Mouse (Mus musculus): Measurements from ENCODE around the gene Rab40c. TPM values are rescaled to one million over a fixed set of nuclear protein-coding genes. Genes with fewer than 3 reads are reported as not detected.

Gene Rab40c
- polyA plus RNA-seq, 1 experiment from 2014 or later: 37.9 TPM

- no peaks in the 10 kb centered on the region for H3K9me3 ChIP-seq (replicated peaks)
- H3K27me3 ChIP-seq (ENCODE audit: low read depth, poor library complexity, severe bottlenecking): no peaks in the 10 kb centered on the region
- WGBS: 98% methylated on average over 6 of the region's 6 CpGs
- peaks cover 65% of the 10 kb centered on the region for H3K4me1 ChIP-seq
- peaks cover 75% of the 10 kb centered on the region for H3K36me3 ChIP-seq
- H3K27ac ChIP-seq: no peak overlapping the region
- no peak for DNase-seq (ENCODE audit: low spot score)
- H3K4me3 ChIP-seq: 0 out of 2 replicates have a peak overlapping the region, but pooled peaks have one; percentile 6
Observed at GRCm38 (mm10) chr17:25840519-25840918, 79.0 kb downstream of the Rab40c start.

GRCm38 (mm10) chr17:25839455-25840235, 79.9 kb downstream of the Rab40c start:
- WGBS: 84% methylated on average over 14 of the region's 14 CpGs
- Histone ChIP-seq H3K4me1 (peaks cover 70% of the 10 kb centered on the region), H3K36me3 (peaks cover 79% of the 10 kb centered on the region)

DNA sequence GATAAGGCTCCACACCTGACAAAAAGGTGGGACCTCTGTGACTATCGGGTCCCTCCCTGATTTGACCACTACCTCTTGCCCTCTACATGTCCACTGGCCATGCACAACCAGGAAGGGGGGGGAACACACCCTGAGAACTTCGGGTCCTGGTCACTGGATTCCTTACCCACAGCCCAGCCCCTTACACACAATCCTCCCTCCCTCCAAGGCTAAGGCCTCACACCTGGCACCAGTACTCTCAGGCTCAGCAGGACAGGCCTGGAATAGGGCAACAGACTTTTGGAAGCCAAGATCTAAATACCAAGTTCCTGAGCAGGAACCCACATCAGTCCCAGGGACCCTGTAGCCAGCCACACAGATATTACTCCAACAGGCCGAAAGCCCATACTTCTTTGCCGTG, 80.6 kb downstream of the Rab40c start:
- Histone ChIP-seq H3K9me3 (replicated peaks) (no peaks in the 10 kb centered on the region), H3K27ac (no peak overlapping the region), H3K36me3 (peaks cover 83% of the 10 kb centered on the region), H3K4me1 (peaks cover 73% of the 10 kb centered on the region), H3K27me3 (ENCODE audit: low read depth, poor library complexity, severe bottlenecking) (no peaks in the 10 kb centered on the region), H3K4me3 (no peak overlapping the region)
- DNase-seq (ENCODE audit: low spot score): no peak
- 89% methylated on average over 4 of the region's 4 CpGs for WGBS

More at GRCm38 (mm10) chr17:25839455-25840235, 79.9 kb downstream of the Rab40c start:
- DNase-seq (ENCODE audit: low spot score): no peak
- Histone ChIP-seq H3K4me3 (no peak overlapping the region), H3K27me3 (ENCODE audit: low read depth, poor library complexity, severe bottlenecking) (no peaks in the 10 kb centered on the region), H3K27ac (no peak overlapping the region), H3K9me3 (replicated peaks) (no peaks in the 10 kb centered on the region)

- Histone ChIP-seq H3K27ac (no peak overlapping the region), H3K4me3 (peak overlapping the region; percentile 77), H3K4me1 (peaks cover 67% of the 10 kb centered on the region), H3K36me3 (peaks cover 75% of the 10 kb centered on the region), H3K27me3 (ENCODE audit: low read depth, poor library complexity, severe bottlenecking) (no peaks in the 10 kb centered on the region), H3K9me3 (replicated peaks) (no peaks in the 10 kb centered on the region)
- no peak for DNase-seq (ENCODE audit: low spot score)
- WGBS: 61% methylated on average over 3 of the region's 3 CpGs
Observed at GRCm38 (mm10) chr17:25837533-25837932, 82.0 kb downstream of the Rab40c start.

DNA sequence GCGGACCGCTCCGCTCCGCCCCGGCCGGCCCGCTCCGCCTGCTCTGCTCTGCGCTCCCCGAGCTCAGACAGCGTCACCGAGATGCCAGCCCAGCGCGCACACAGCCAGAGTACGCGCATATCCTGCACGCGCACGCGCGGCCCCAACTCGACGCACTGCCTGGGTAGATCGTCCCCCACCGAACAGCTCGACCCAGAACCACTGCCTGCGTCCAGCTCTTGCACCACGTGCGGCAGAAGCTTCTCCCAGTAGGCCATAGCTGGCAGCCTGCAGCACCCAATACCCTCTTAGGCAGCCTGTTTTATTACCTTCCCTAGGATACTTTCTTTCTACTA, 82.5 kb downstream of the Rab40c start, which contains the start of gene Rhbdl1:
TSS of gene Rhbdl1 (minus strand) at position 220 of the 335 bp plus-strand sequence.
- Histone ChIP-seq H3K9me3 (replicated peaks) (no peaks in the 10 kb centered on the region), H3K36me3 (peaks cover 71% of the 10 kb centered on the region), H3K27ac (peak within 1 kb of the TSS; percentile 79), H3K4me1 (peaks cover 65% of the 10 kb centered on the region), H3K4me3 (peak within 1 kb of the TSS; percentile 77), H3K27me3 (ENCODE audit: low read depth, poor library complexity, severe bottlenecking) (no peaks in the 10 kb centered on the region)
- WGBS: 2% methylated on average over 29 of the region's 29 CpGs
- DNase-seq (ENCODE audit: low spot score): peak; percentile 77

DNA sequence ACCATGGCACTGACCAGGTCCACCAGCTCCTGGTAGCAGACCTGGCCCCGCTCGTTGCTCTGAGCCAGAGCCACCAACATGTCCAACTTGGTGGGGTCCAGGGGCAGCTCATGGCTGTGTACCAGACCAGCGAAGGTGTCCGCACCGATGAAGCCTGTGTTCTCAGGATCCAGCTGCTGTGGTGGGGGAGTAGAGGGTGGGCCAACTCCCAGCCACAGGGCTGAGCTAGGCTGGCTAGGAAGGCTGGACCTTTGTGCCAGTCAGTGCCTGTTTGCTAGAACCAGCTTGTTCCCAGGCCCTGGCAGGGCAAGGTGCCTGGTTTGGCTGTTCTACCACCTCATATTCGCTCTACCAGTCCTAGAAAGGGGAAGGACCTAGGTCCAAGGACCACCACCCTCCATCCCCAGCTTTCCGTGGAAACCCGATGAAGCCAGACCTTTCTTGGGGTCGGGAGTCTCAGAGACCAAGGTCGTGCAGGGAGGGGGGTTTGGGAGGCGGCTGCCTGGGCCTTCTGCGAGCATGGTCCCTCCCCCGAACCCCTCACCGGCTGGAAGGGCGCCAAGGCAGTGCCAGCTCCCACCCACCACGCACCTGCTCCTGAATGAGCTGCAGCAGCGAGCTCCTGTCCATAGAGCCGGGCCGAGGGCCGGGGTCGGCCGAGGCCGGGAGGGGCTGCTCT, 83.0 kb downstream of the Rab40c start:
- DNase-seq (ENCODE audit: low spot score): no peak
- H3K27ac ChIP-seq: peak overlapping the region; percentile 79
- peaks cover 71% of the 10 kb centered on the region for H3K36me3 ChIP-seq
- no peaks in the 10 kb centered on the region for H3K27me3 ChIP-seq (ENCODE audit: low read depth, poor library complexity, severe bottlenecking)
- WGBS: 25% methylated on average over 23 of the region's 23 CpGs
- no peaks in the 10 kb centered on the region for H3K9me3 ChIP-seq (replicated peaks)
- H3K4me3 ChIP-seq: peak overlapping the region; percentile 77
- peaks cover 70% of the 10 kb centered on the region for H3K4me1 ChIP-seq

DNA sequence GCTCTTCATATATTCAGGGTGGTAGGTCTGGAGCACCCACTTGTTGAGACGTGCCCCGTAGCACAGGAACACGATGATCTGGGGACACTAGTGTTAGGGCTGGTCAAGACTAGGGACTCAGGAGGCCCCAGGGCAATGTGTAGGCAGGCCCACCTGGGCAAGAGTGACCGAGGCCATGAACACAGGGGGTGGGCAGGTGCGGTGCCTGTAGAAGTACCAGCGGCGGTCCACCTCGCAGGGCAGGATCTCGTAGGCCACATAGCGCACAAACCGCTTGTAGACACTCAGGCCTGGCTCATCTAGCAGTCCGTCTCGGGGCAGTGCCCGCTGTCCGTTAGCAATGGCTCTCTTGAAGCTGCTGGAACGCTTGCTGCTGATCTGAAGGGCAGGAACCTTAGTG, 83.7 kb downstream of the Rab40c start:
- peaks cover 71% of the 10 kb centered on the region for H3K36me3 ChIP-seq
- WGBS: 92% methylated on average over 16 of the region's 16 CpGs
- peak overlapping the region; percentile 79; the same call in 1 of the 2 replicates for H3K27ac ChIP-seq
- peaks cover 77% of the 10 kb centered on the region for H3K4me1 ChIP-seq
- DNase-seq (ENCODE audit: low spot score): no peak
- H3K4me3 ChIP-seq: peak overlapping the region; percentile 77
- no peaks in the 10 kb centered on the region for H3K27me3 ChIP-seq (ENCODE audit: low read depth, poor library complexity, severe bottlenecking)
- H3K9me3 ChIP-seq (replicated peaks): no peaks in the 10 kb centered on the region

DNA sequence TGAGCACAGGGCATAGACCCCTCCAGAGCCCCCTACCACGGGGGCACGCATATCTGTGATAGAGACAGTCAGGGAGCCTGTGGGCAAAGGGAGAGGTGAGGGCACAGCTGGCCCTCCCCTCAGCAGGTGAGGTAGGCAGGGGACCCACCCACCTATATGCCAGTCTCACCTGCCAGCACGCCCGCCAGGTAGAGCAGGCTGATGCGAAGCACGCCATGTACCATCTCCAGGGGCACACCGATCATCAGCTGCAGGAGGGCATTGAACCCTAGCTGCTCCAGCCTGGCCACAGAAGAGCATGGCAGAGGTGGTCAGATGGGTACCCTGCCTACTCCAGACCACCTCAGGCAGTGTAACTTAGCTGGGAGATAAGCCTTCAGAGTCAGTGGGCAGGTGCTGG, 84.2 kb downstream of the Rab40c start:
- Histone ChIP-seq H3K4me3 (peak overlapping the region; percentile 77), H3K36me3 (peaks cover 71% of the 10 kb centered on the region), H3K4me1 (peaks cover 82% of the 10 kb centered on the region), H3K27ac (no peak overlapping the region), H3K27me3 (ENCODE audit: low read depth, poor library complexity, severe bottlenecking) (no peaks in the 10 kb centered on the region), H3K9me3 (replicated peaks) (no peaks in the 10 kb centered on the region)
- no peak for DNase-seq (ENCODE audit: low spot score)
- WGBS: 94% methylated on average over 7 of the region's 7 CpGs

GRCm38 (mm10) chr17:25834595-25835222, 84.8 kb downstream of the Rab40c start:
- Histone ChIP-seq H3K4me3 (peak overlapping the region; percentile 77), H3K4me1 (peaks cover 87% of the 10 kb centered on the region), H3K9me3 (replicated peaks) (no peaks in the 10 kb centered on the region), H3K27ac (peak overlapping the region; percentile 95; the same call in 1 of the 2 replicates), H3K27me3 (ENCODE audit: low read depth, poor library complexity, severe bottlenecking) (no peaks in the 10 kb centered on the region), H3K36me3 (peaks cover 71% of the 10 kb centered on the region)
- no peak for DNase-seq (ENCODE audit: low spot score)
- WGBS: 91% methylated on average over 12 of the region's 12 CpGs

- peaks cover 69% of the 10 kb centered on the region for H3K36me3 ChIP-seq
- H3K4me3 ChIP-seq: peak overlapping the region; percentile 77
- H3K9me3 ChIP-seq (replicated peaks): no peaks in the 10 kb centered on the region
- no peak for DNase-seq (ENCODE audit: low spot score)
- no peaks in the 10 kb centered on the region for H3K27me3 ChIP-seq (ENCODE audit: low read depth, poor library complexity, severe bottlenecking)
- H3K27ac ChIP-seq: peak overlapping the region; percentile 95
- WGBS: 55% methylated on average over 6 of the region's 6 CpGs
- peaks cover 88% of the 10 kb centered on the region for H3K4me1 ChIP-seq
Observed at GRCm38 (mm10) chr17:25833961-25834594, 85.4 kb downstream of the Rab40c start.

GRCm38 (mm10) chr17:25833291-25833663, 86.2 kb downstream of the Rab40c start, which contains the start of gene Stub1:
Stub1 (minus strand) TSS chr17:25833404.
- no peak for DNase-seq (ENCODE audit: low spot score)
- Histone ChIP-seq H3K36me3 (peaks cover 61% of the 10 kb centered on the region), H3K4me1 (peaks cover 90% of the 10 kb centered on the region), H3K27ac (peak within 1 kb of the TSS; percentile 95), H3K4me3 (peak within 1 kb of the TSS; percentile 77), H3K27me3 (ENCODE audit: low read depth, poor library complexity, severe bottlenecking) (no peaks in the 10 kb centered on the region), H3K9me3 (replicated peaks) (no peaks in the 10 kb centered on the region)
- under 1% methylated on average over 24 of the region's 24 CpGs for WGBS

GRCm38 (mm10) chr17:25832436-25833290, 86.9 kb downstream of the Rab40c start:
- Histone ChIP-seq H3K4me3 (peak overlapping the region; percentile 77), H3K27me3 (ENCODE audit: low read depth, poor library complexity, severe bottlenecking) (no peaks in the 10 kb centered on the region), H3K4me1 (peaks cover 91% of the 10 kb centered on the region), H3K9me3 (replicated peaks) (no peaks in the 10 kb centered on the region), H3K27ac (peak overlapping the region; percentile 95), H3K36me3 (peaks cover 61% of the 10 kb centered on the region)
- DNase-seq (ENCODE audit: low spot score): peak; percentile 97
- under 1% methylated on average over 77 of the region's 77 CpGs for WGBS

Data from limb, embryonic 10.5 days (tissue).